Mouse (Mus musculus) brown adipose tissue, adult 24 weeks (tissue): ENCODE results near the gene Slc24a4. TPM values are rescaled to one million over a fixed set of nuclear protein-coding genes. Genes with fewer than 3 reads are reported as not detected.
A peak's percentile ranks its signal among the peaks of the same experiment; 100 is the strongest.

Source experiments
- H3K27ac ChIP-seq: fragments of 200-500 bp; replicated peaks from 2 replicates; pipeline ENCODE4 v1.5.1; 2012; ENCODE audit warnings: low read depth, mild to moderate bottlenecking, low read length
- H3K4me1 ChIP-seq: fragments of 200-500 bp; 2 replicates; pipeline ENCODE4 v1.6.1; 2012; ENCODE audit warnings: low read length, mixed read lengths; ENCODE audit not compliant: control insufficient read depth, insufficient read depth, insufficient read length
- H3K4me3 ChIP-seq: fragments of 200-500 bp; 2 replicates; pipeline ENCODE4 v1.5.1; 2012; ENCODE audit warnings: low read depth, mild to moderate bottlenecking, low read length, moderate library complexity; ENCODE audit not compliant: insufficient read depth
- polyA plus RNA-seq: library from polyadenylated mRNA; stranded (reverse); fragments of >200 nt; gene quantifications from 2 replicates; pipeline ENCODE4 v1.2.4, GENCODE M21; 2012; ENCODE audit not compliant: missing spikeins, insufficient read depth, insufficient read length

Slc24a4 gene
- polyA plus RNA-seq, 1 experiment = not detected

DNA sequence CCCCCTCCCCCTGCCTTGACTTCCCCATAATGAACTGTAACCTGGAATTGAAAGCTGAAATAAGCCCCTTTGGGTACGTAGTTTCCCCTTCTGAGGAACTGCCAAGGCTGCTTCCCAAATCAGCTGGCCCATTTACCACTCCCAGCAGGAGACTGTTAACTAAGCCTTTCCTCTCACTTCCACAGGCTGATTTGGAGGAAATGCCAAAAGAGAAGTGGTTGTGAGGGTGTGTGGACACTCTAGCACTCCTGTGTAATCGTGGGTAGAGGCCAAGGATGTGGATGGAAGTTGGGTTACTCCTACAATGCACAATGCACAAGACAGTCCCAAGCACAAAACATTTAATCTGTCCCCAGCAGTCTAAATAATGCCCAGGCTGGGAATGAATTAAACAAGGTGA is 153.6 kb downstream of the Slc24a4 start:
- Histone ChIP-seq H3K4me3 (peak overlapping the region; percentile 75), H3K4me1 (peaks cover 19% of the 10 kb centered on the region; the same call in 1 of the 2 replicates), H3K27ac (peak overlapping the region; percentile 94)

- Histone ChIP-seq H3K27ac (peak within 1 kb of the TSS; percentile 94), H3K4me1 (peaks cover 26% of the 10 kb centered on the region), H3K4me3 (peak within 1 kb of the TSS; percentile 75)
Observed at GRCm38 (mm10) chr12:102282763-102283482, 154.4 kb downstream of the Slc24a4 start, which contains the start of gene Rin3. TSS of gene Rin3 (plus strand) at chr12:102283048.

- peaks cover 33% of the 10 kb centered on the region for H3K4me1 ChIP-seq
- peak overlapping the region; percentile 94 for H3K27ac ChIP-seq
- peak overlapping the region; percentile 75 for H3K4me3 ChIP-seq
Observed at GRCm38 (mm10) chr12:102283483-102284266, 155.1 kb downstream of the Slc24a4 start.

DNA sequence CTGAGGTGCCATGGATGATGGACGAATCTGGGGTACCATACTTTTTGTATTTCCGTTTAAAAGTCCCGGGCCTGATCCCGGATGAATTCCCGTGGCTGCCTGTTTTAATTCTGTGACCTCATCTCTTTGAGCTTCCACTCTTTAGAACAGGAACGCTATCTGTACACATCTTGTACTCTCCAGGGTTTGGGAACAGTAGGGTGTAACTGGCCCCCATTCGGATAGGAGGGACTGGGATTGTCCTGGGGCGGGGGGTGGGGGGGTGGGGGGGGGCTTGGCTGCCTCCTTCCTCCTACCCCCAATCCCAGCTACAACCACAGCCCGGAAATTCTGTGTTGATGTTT is 155.7 kb downstream of the Slc24a4 start:
- peak overlapping the region; percentile 75 for H3K4me3 ChIP-seq
- peaks cover 35% of the 10 kb centered on the region for H3K4me1 ChIP-seq
- H3K27ac ChIP-seq = peak overlapping the region; percentile 94

- Histone ChIP-seq H3K4me1 (peaks cover 35% of the 10 kb centered on the region), H3K27ac (peak overlapping the region; percentile 94), H3K4me3 (peak overlapping the region; percentile 58)
Observed at GRCm38 (mm10) chr12:102284618-102285159, 156.2 kb downstream of the Slc24a4 start.

GRCm38 (mm10) chr12:102285318-102285717 is 156.8 kb downstream of the Slc24a4 start:
- peaks cover 38% of the 10 kb centered on the region for H3K4me1 ChIP-seq
- H3K27ac ChIP-seq = peak overlapping the region; percentile 94
- H3K4me3 ChIP-seq = peak overlapping the region; percentile 58

GRCm38 (mm10) chr12:102285779-102286178 is 157.2 kb downstream of the Slc24a4 start:
- Histone ChIP-seq H3K4me3 (peak overlapping the region; percentile 58), H3K4me1 (peaks cover 38% of the 10 kb centered on the region), H3K27ac (peak overlapping the region; percentile 94)

DNA sequence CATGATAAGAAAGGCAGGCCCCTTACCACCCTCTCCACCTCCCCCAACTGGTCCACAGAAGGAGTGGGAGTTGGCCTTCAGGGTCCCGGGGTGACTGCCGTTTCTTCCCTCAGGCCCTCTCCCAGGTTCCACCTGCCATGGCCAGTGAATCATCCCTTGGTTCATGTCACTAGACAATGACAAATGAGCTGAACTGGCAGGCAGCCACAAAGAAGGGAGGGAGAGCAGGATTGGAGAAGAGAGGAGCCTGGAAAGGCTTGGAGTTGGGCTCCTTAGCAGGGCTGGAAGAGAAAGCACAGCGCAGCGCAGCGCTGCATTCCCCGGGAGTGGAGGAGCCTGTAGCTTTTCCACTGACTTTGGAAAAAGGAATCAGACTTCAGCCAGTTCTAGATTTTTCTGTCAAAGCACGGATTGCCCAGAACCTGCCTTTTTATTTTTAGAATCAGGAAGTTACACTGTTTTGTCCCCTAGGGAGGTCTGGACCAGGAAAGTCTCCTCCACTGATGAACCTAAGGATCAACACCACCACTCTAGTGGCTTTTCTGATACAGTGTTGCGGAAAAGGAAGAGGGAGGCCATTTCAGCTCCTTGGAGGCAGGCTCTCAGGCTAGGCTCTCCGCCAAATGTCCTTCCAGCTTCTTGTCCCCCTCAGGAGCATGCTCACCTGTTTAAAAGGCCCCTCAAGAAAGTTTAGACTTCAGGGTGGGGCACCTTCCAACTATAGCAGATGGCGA is 158.3 kb downstream of the Slc24a4 start:
- Histone ChIP-seq H3K27ac (peak overlapping the region; percentile 94), H3K4me3 (peak overlapping the region; percentile 30), H3K4me1 (peaks cover 43% of the 10 kb centered on the region)

GRCm38 (mm10) chr12:102287904-102288602 is 159.5 kb downstream of the Slc24a4 start:
- H3K4me3 ChIP-seq = no peak overlapping the region
- H3K27ac ChIP-seq = peak overlapping the region; percentile 94
- peaks cover 54% of the 10 kb centered on the region for H3K4me1 ChIP-seq

- Histone ChIP-seq H3K4me3 (no peak overlapping the region), H3K4me1 (peaks cover 59% of the 10 kb centered on the region), H3K27ac (peak overlapping the region; percentile 94)
Observed at GRCm38 (mm10) chr12:102288846-102289245, 160.3 kb downstream of the Slc24a4 start.

DNA sequence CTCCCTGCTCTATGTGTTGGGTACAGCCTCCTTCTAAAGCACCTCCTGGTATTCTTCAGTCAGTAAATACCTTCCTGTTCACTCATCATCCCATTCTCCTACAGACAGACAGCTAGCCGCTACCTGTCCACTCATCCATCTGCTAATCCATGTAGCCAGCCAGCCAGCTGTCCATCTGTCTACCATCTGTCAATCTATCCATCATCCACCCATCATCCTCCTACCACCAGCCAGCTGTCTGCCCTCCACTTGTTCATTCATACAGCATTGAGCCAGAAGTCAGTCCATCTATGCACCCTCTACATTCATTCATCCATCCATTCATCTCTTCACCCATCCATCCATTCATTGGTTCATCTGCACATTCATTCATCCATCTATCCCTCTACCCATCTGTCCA is 161.0 kb downstream of the Slc24a4 start:
- Histone ChIP-seq H3K27ac (no peak overlapping the region), H3K4me1 (peaks cover 66% of the 10 kb centered on the region), H3K4me3 (no peak overlapping the region)

GRCm38 (mm10) chr12:102290662-102291061 is 162.1 kb downstream of the Slc24a4 start:
- Histone ChIP-seq H3K4me3 (no peak overlapping the region), H3K4me1 (peaks cover 68% of the 10 kb centered on the region), H3K27ac (no peak overlapping the region)

DNA sequence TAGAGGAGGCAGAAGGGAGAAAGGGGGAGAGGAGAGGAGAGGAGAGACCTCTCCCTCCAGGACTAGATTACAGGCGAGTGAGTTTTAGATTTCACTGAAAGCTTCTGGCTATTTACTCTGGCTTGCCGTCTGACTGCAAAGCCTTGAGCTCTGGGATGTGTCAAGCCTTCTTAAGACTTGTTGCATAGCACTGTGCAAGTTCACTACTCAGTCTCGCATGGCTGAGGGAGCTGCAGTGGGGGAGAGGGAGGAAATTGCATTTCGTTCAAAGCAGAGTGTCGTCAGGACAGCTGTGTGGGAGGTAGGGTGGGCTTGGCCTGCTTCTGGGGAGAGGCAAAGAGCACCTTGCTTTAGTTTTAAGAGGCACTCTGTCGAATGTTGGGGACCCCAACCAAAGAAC is 163.2 kb downstream of the Slc24a4 start:
- Histone ChIP-seq H3K27ac (no peak overlapping the region), H3K4me1 (peaks cover 61% of the 10 kb centered on the region), H3K4me3 (no peak overlapping the region)

- no peak overlapping the region for H3K27ac ChIP-seq
- peaks cover 61% of the 10 kb centered on the region for H3K4me1 ChIP-seq
- H3K4me3 ChIP-seq = no peak overlapping the region
Observed at GRCm38 (mm10) chr12:102292501-102293215, 164.1 kb downstream of the Slc24a4 start.
